Mouse (Mus musculus): ENCODE results near the gene Iqsec2. TPM values are rescaled to one million over a fixed set of nuclear protein-coding genes. Genes with fewer than 3 reads are reported as not detected.
A peak's percentile ranks its signal among the peaks of the same experiment; 100 is the strongest.

The Iqsec2 gene
- polyA plus RNA-seq, 1 experiment from 2014 or later = 1.9 TPM

- DNase-seq (ENCODE audit: low spot score) = peak; percentile 25
- Histone ChIP-seq H3K4me3 (no peak overlapping the region; the same call in 1 of the 2 replicates), H3K27ac (peak overlapping the region; percentile 79), H3K27me3 (ENCODE audit: insufficient read depth, poor library complexity, severe bottlenecking) (peaks cover 100% of the 10 kb centered on the region), H3K36me3 (no peaks in the 10 kb centered on the region), H3K4me1 (replicated peaks) (peaks cover 45% of the 10 kb centered on the region), H3K9me3 (no peaks in the 10 kb centered on the region)
- WGBS = 58% methylated on average over 1 of the region's 1 CpGs
Observed at GRCm38 (mm10) chrX:152197814-152198648, 54.0 kb downstream of the Iqsec2 start.

- Histone ChIP-seq H3K27me3 (ENCODE audit: insufficient read depth, poor library complexity, severe bottlenecking) (peaks cover 100% of the 10 kb centered on the region), H3K27ac (peak overlapping the region; percentile 50), H3K4me3 (no peak overlapping the region), H3K36me3 (no peaks in the 10 kb centered on the region), H3K4me1 (replicated peaks) (peaks cover 44% of the 10 kb centered on the region), H3K9me3 (no peaks in the 10 kb centered on the region)
- WGBS = 28% methylated on average over 4 of the region's 4 CpGs
- DNase-seq (ENCODE audit: low spot score) = peak; percentile 12
Observed at GRCm38 (mm10) chrX:152201737-152202421, 57.8 kb downstream of the Iqsec2 start.

- no peak for DNase-seq (ENCODE audit: low spot score)
- Histone ChIP-seq H3K4me3 (no peak overlapping the region), H3K27ac (peak overlapping the region; percentile 64), H3K36me3 (no peaks in the 10 kb centered on the region), H3K27me3 (ENCODE audit: insufficient read depth, poor library complexity, severe bottlenecking) (peaks cover 100% of the 10 kb centered on the region), H3K9me3 (no peaks in the 10 kb centered on the region), H3K4me1 (replicated peaks) (peaks cover 37% of the 10 kb centered on the region)
- 31% methylated on average over 8 of the region's 8 CpGs for WGBS
Observed at GRCm38 (mm10) chrX:152202422-152203103, 58.5 kb downstream of the Iqsec2 start.

GRCm38 (mm10) chrX:152203247-152203646, 59.2 kb downstream of the Iqsec2 start:
- peaks cover 30% of the 10 kb centered on the region for H3K4me1 ChIP-seq (replicated peaks)
- DNase-seq (ENCODE audit: low spot score) = no peak
- WGBS = 75% methylated on average over 4 of the region's 4 CpGs
- H3K9me3 ChIP-seq = no peaks in the 10 kb centered on the region
- no peaks in the 10 kb centered on the region for H3K36me3 ChIP-seq
- peaks cover 100% of the 10 kb centered on the region for H3K27me3 ChIP-seq (ENCODE audit: insufficient read depth, poor library complexity, severe bottlenecking)
- peak overlapping the region; percentile 64; the same call in 1 of the 2 replicates for H3K27ac ChIP-seq
- no peak overlapping the region for H3K4me3 ChIP-seq

- H3K9me3 ChIP-seq = no peaks in the 10 kb centered on the region
- no peak overlapping the region for H3K27ac ChIP-seq
- WGBS = 98% methylated on average over 1 of the region's 1 CpGs
Observed at GRCm38 (mm10) chrX:152205486-152205885, 61.4 kb downstream of the Iqsec2 start.

GRCm38 (mm10) chrX:152214703-152215102, 70.6 kb downstream of the Iqsec2 start:
- no peak overlapping the region for H3K4me3 ChIP-seq
- no peaks in the 10 kb centered on the region for H3K36me3 ChIP-seq
- no peaks in the 10 kb centered on the region for H3K9me3 ChIP-seq
- DNase-seq (ENCODE audit: low spot score) = no peak
- H3K27ac ChIP-seq = no peak overlapping the region
- 82% methylated on average over 1 of the region's 1 CpGs for WGBS
- peaks cover 100% of the 10 kb centered on the region for H3K27me3 ChIP-seq (ENCODE audit: insufficient read depth, poor library complexity, severe bottlenecking)
- H3K4me1 ChIP-seq (replicated peaks) = no peaks in the 10 kb centered on the region

More at GRCm38 (mm10) chrX:152205486-152205885, 61.4 kb downstream of the Iqsec2 start:
- Histone ChIP-seq H3K36me3 (no peaks in the 10 kb centered on the region), H3K4me1 (replicated peaks) (peaks cover 24% of the 10 kb centered on the region), H3K27me3 (ENCODE audit: insufficient read depth, poor library complexity, severe bottlenecking) (peaks cover 100% of the 10 kb centered on the region), H3K4me3 (no peak overlapping the region)
- DNase-seq (ENCODE audit: low spot score) = no peak

- Histone ChIP-seq H3K36me3 (no peaks in the 10 kb centered on the region), H3K9me3 (no peaks in the 10 kb centered on the region), H3K27ac (no peak overlapping the region), H3K4me1 (replicated peaks) (no peaks in the 10 kb centered on the region), H3K27me3 (ENCODE audit: insufficient read depth, poor library complexity, severe bottlenecking) (peaks cover 100% of the 10 kb centered on the region), H3K4me3 (no peak overlapping the region)
- WGBS = 93% methylated on average over 2 of the region's 2 CpGs
- no peak for DNase-seq (ENCODE audit: low spot score)
Observed at GRCm38 (mm10) chrX:152218529-152218928, 74.5 kb downstream of the Iqsec2 start.

- Histone ChIP-seq H3K9me3 (no peaks in the 10 kb centered on the region), H3K4me3 (no peak overlapping the region), H3K4me1 (replicated peaks) (no peaks in the 10 kb centered on the region), H3K27ac (no peak overlapping the region), H3K27me3 (ENCODE audit: insufficient read depth, poor library complexity, severe bottlenecking) (peaks cover 100% of the 10 kb centered on the region), H3K36me3 (no peaks in the 10 kb centered on the region)
- no peak for DNase-seq (ENCODE audit: low spot score)
- 81% methylated on average over 4 of the region's 4 CpGs for WGBS
Observed at GRCm38 (mm10) chrX:152221721-152222120, 77.7 kb downstream of the Iqsec2 start.

- WGBS = 65% methylated on average over 9 of the region's 9 CpGs
- H3K4me1 ChIP-seq (replicated peaks) = no peaks in the 10 kb centered on the region
Observed at GRCm38 (mm10) chrX:152222226-152222625, 78.2 kb downstream of the Iqsec2 start.

GRCm38 (mm10) chrX:152223313-152223712, 79.2 kb downstream of the Iqsec2 start:
- Histone ChIP-seq H3K4me1 (replicated peaks) (no peaks in the 10 kb centered on the region), H3K9me3 (no peaks in the 10 kb centered on the region), H3K27me3 (ENCODE audit: insufficient read depth, poor library complexity, severe bottlenecking) (peaks cover 100% of the 10 kb centered on the region), H3K36me3 (no peaks in the 10 kb centered on the region), H3K27ac (no peak overlapping the region), H3K4me3 (no peak overlapping the region)
- DNase-seq (ENCODE audit: low spot score) = no peak
- WGBS = 81% methylated on average over 6 of the region's 6 CpGs

More at GRCm38 (mm10) chrX:152222226-152222625, 78.2 kb downstream of the Iqsec2 start:
- no peaks in the 10 kb centered on the region for H3K36me3 ChIP-seq
- no peak overlapping the region for H3K27ac ChIP-seq
- H3K27me3 ChIP-seq (ENCODE audit: insufficient read depth, poor library complexity, severe bottlenecking) = peaks cover 100% of the 10 kb centered on the region
- DNase-seq (ENCODE audit: low spot score) = no peak
- H3K4me3 ChIP-seq = no peak overlapping the region
- no peaks in the 10 kb centered on the region for H3K9me3 ChIP-seq

- DNase-seq (ENCODE audit: low spot score) = no peak
- 75% methylated on average over 5 of the region's 5 CpGs for WGBS
- Histone ChIP-seq H3K4me1 (replicated peaks) (no peaks in the 10 kb centered on the region), H3K27me3 (ENCODE audit: insufficient read depth, poor library complexity, severe bottlenecking) (peaks cover 96% of the 10 kb centered on the region), H3K27ac (no peak overlapping the region), H3K4me3 (no peak overlapping the region), H3K9me3 (no peaks in the 10 kb centered on the region), H3K36me3 (no peaks in the 10 kb centered on the region)
Observed at GRCm38 (mm10) chrX:152224280-152224679, 80.2 kb downstream of the Iqsec2 start.

GRCm38 (mm10) chrX:152232781-152233763, 89.0 kb downstream of the Iqsec2 start, which contains the start of gene Kdm5c:
TSS of gene Kdm5c (plus strand) at chrX:152233020.
- peaks cover 8% of the 10 kb centered on the region for H3K27me3 ChIP-seq (ENCODE audit: insufficient read depth, poor library complexity, severe bottlenecking)
- WGBS = under 1% methylated on average over 69 of the region's 69 CpGs
- no peaks in the 10 kb centered on the region for H3K9me3 ChIP-seq
- peak within 1 kb of the TSS; percentile 93 for H3K27ac ChIP-seq
- H3K36me3 ChIP-seq = peaks cover 17% of the 10 kb centered on the region
- peak within 1 kb of the TSS; percentile 89 for H3K4me3 ChIP-seq
- peak; percentile 94 for DNase-seq (ENCODE audit: low spot score)
- H3K4me1 ChIP-seq (replicated peaks) = peaks cover 15% of the 10 kb centered on the region
